Mouse (Mus musculus) splenic B cell, adult 2 months (primary cell): ENCODE results near the gene Prorsd1.

Experiments used
- DNase-seq: peaks from one replicate; pipeline ENCODE4 v3.0.0-alpha.2; 2011; ENCODE audit warnings: low read depth, low spot score
- H3K27me3 ChIP-seq: 2 replicates; pipeline ENCODE4 v1.6.1; 2012; ENCODE audit warnings: mild to moderate bottlenecking, low read length, moderate library complexity, mixed read lengths; ENCODE audit not compliant: control insufficient read depth, poor library complexity, insufficient read depth, severe bottlenecking
- H3K36me3 ChIP-seq: 2 replicates; pipeline ENCODE4 v1.6.1; 2012; ENCODE audit warnings: mild to moderate bottlenecking, low read length, moderate library complexity, mixed read lengths; ENCODE audit not compliant: control insufficient read depth, poor library complexity, insufficient read depth, severe bottlenecking

The Prorsd1 gene

GRCm38 (mm10) chr11:29525988-29526794 is 11.4 kb upstream of the Prorsd1 start, which contains the start of gene Mtif2:
TSS of gene Mtif2 (plus strand) at chr11:29526408.
- Histone ChIP-seq H3K36me3 (no peaks in the 10 kb centered on the region), H3K27me3 (no peaks in the 10 kb centered on the region)
- DNase-seq: peak; percentile 71

DNA sequence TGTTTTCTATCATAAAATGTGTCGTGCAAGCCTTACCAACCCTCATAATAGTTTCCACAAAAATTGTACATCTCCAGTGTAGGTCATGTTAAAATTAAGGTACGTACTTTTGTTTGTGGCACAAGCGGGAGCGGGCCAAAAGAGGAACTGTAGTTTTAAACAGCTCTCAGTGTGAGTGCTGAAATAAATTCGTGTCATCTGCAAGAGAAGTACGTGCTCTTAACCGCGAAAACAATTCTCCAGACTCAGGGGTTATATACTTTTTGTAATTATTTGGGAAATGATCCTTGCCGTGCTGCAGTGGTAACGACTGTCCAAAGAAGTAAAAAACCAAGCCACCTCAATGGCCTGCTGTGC is 530 bp downstream of the Prorsd1 start:
- no peaks in the 10 kb centered on the region for H3K27me3 ChIP-seq
- peak; percentile 44 for DNase-seq

DNA sequence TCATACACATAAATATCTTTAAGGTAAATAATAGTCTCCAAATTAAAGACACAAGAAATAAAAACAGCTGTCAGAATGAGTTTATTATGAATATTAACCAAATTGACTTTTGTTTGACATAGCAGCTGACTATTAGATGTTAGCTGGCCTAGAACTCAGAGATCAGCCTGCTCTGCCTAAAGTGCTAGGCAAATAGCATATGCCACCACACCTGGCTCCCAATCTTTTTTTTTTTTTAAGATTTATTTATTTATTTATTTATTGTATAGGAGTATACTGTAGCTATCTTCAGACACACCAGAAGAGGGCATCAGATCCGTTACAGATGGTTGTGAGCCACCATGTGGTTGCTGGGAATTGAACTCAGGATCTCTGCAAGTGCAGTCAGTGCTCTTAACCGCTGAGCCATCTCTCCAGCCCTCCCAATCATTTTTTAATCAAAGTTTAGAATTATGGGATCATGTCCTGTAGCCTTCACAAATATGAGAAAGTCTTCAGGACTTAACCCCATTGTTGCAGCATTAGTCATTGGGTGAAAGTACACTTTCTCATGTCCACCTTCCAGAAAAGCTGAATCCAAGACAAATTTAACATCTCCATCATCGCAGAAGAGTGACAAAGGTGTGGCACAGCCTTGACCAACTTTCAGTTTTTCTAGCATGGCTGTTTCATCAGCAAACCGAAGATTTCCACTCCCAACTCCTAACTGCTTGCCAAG is 1.9 kb downstream of the Prorsd1 start:
- no peak for DNase-seq
- no peaks in the 10 kb centered on the region for H3K27me3 ChIP-seq
- peaks cover 6% of the 10 kb centered on the region; the same call in 1 of the 2 replicates for H3K36me3 ChIP-seq

More for the DNA sequence above, 530 bp downstream of the Prorsd1 start:
- peaks cover 6% of the 10 kb centered on the region; the same call in 1 of the 2 replicates for H3K36me3 ChIP-seq

DNA sequence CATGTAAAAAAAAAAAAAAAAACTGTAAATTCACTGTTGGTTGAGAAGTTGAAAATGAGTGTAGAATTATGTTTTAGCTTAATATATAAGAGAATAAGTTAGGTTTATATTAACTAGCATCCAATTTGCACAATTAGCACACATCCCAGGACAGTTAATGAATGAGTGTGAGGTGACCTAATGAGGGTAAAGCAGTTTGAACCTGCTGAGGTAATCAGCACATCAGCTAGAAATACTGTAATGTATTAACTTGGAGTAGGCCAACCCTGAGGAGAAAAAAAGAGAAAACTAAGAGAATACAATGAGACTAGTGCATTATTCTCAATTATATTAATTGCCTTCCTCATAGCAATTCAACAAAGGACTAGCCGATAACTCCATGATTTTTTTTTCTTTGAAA is 5.4 kb downstream of the Prorsd1 start:
- no peak for DNase-seq
- Histone ChIP-seq H3K27me3 (no peaks in the 10 kb centered on the region), H3K36me3 (peaks cover 6% of the 10 kb centered on the region; the same call in 1 of the 2 replicates)

DNA sequence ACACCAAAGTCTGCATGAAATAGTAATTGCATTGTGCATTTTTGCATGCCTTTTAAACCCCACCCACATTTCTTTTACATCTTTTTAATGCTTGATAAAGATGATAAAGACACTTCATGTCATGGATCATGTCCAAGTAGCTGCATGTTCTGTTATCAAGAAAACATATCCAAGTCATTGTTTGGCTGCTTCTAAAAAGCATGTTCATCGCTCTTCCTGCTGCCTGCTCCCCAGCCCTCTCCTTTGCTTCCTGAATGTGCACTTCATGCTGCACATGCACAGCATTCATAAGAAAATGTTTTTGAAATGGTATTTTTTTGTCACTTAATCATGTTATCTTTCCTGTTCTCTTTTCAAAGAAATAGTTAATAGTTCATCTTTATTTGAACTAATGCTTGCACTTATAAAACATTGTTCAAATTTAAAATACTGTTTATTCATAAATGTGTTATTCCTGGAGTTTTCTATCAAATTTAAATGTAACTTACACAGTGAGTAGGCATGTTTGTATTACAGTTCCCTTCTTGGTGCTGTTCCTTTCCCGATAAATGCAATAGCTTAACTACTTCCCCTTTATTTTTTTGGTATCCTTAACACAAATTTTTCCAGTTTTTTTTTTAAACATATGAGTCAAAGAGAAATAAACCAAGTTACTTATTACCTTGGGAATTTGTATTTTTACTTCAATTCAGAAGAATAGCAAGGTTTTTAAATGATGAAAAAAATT is 9.8 kb downstream of the Prorsd1 start:
- Histone ChIP-seq H3K36me3 (0 out of 2 replicates have a peak, but pooled peaks cover 1% of the 10 kb centered on the region), H3K27me3 (no peaks in the 10 kb centered on the region)
- no peak for DNase-seq

DNA sequence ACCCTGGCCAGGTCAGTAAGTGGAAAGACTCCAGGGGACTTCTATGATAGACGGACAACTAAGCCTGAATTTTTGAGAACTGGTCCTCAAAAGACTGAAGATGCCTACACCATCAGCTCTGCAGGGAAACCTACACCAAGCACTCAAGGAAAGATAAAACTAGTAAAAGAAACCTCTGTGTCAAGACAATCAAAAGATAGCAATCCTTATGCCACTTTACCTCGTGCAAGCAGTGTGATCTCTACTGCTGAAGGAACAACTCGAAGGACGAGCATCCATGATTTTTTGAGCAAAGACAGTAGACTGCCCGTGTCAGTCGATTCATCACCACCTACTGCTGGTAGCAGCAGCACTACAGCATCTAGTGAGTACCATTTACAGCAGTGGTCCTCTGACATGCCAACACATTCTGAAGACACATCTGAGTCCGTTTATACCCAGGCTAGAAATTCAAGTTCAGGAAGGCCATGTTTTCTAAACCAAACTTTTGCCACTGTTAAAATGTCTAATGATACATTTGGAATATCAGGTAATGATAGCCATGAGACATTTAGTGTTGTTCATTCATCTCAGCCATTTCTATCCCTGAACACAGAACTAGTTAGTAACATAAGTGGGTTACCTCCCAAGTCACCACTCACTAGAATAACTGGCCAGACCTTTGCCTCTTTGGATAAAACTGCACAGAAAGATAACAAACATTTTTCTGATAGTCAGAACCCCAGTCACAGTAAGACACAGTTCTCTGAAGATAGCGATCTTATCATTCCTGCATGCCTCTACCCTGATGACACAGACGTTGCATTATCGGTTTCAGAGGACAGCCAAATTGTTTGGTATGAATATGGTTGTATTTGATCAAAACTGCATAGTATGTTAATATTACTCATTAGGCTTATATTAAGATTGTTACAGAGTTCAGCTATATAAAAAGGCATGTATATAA is 10.6 kb downstream of the Prorsd1 start:
- no peaks in the 10 kb centered on the region for H3K27me3 ChIP-seq
- no peak for DNase-seq
- 0 out of 2 replicates have a peak, but pooled peaks cover 1% of the 10 kb centered on the region for H3K36me3 ChIP-seq

- Histone ChIP-seq H3K27me3 (no peaks in the 10 kb centered on the region), H3K36me3 (0 out of 2 replicates have a peak, but pooled peaks cover 1% of the 10 kb centered on the region)
Measured at GRCm38 (mm10) chr11:29496962-29497361, 17.9 kb downstream of the Prorsd1 start.

DNA sequence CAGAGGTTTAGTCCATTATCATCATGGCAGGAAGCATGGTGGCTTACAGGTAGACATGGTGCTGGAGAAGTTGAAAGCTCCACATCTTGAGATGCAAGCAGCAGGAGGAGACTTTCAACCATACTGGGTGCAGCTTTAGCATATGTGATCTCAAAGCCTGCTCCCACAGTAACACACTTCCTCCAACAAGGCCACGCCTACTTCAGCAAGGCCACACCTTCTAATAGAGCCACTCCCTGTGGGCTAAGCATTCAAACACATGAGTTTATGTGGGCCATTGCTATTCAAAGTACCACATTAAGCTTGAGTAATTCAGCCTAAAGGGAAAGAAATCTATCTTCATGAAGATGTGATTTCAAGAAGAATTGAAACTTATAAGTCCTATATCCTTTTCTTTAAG is 21.7 kb downstream of the Prorsd1 start:
- Histone ChIP-seq H3K27me3 (no peaks in the 10 kb centered on the region), H3K36me3 (no peaks in the 10 kb centered on the region)
- no peak for DNase-seq

More at GRCm38 (mm10) chr11:29496962-29497361, 17.9 kb downstream of the Prorsd1 start:
- DNase-seq: no peak

GRCm38 (mm10) chr11:29474676-29475075 is 40.2 kb downstream of the Prorsd1 start:
- DNase-seq: no peak
- 0 out of 2 replicates have a peak, but pooled peaks cover 2% of the 10 kb centered on the region for H3K36me3 ChIP-seq
- H3K27me3 ChIP-seq: no peaks in the 10 kb centered on the region
